Mouse (Mus musculus) neural tube, embryonic 10.5 days (tissue): ENCODE measurements around the gene Nupl1.

Experiments
- DNase-seq: peaks from one replicate; pipeline ENCODE4 v3.0.0-alpha.2; 2017; ENCODE audit warnings: low spot score; ENCODE audit errors: extremely low spot score

Gene Nupl1

DNA sequence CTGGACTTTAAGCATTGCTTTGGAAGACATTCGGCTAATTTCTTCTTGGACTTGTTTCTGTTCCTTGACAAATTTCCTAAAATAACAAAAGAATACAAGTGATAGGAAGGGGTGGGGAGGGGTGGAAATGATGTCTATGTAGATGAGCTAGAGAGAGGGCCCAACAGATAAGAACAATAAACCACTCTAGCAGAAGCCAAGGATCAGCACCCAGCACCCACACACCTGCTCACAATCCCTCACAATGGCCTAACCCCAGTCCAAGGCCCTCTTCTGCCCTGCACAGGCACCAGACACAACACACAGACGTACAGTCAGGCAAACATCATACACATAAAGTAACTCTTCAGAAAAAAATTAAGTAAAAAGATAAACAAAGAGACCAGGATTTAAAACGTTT, 12.7 kb downstream of the Nupl1 start:
- no peak for DNase-seq

DNA sequence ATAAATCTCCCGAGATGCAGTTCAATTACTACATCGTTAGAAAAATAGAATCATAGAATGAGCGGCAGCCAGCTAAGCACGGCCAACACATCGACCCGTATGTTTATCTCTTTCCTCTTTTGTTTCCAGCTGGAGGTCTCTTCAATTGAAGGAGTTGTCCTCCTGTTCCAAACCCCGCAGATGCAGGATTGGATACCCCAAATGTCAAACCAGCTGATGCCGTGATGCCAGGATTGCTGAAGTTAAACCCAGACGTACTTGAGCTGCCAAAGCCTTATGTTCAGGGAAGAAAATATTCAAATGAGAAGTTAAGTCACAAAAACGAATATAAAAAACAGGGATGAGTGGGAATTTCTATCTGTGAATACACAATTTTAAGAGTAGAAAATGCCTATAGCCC, 31.3 kb downstream of the Nupl1 start:
- DNase-seq, result no peak

DNA sequence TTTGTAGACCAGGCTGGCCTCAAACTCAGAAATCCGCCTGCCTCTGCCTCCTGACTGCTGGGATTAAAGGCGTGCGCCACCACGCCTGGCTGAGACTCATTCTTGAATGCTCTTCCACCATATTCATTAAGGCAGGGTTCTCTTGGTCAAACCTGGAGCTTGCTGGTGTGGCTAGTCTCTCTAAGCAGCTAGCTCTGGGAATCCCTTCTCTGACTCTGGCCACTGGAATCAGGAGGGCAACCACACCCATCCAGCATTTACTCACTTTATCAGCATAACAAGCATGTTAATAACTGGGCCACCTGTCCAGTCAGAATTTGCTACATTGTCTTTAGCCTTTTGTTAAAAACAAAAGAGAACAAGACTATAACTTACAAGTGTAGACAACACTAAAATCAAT, 33.6 kb downstream of the Nupl1 start:
- no peak for DNase-seq

DNA sequence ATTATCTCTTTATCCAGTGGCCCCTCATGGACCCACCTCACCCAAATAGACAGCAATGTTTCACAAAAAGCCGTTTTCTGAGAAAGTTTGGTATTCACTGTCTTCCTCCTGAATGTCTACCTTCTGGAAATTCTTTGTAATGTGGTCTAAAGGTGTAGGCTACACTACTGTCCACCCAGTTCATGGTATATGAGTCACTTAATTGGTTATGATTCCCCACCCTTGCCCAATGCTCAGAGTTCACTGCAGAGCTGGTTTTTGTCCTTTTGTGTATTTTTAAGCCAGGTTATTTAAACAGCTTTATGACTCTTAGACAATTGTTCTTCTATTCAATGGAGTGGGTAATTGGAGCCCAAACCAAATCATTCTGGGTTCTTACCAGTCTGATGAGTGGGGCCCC, 35.1 kb downstream of the Nupl1 start:
- no peak for DNase-seq

GRCm38 (mm10) chr14:60215000-60215399, 36.2 kb downstream of the Nupl1 start:
- no peak for DNase-seq

- no peak for DNase-seq
Observed at GRCm38 (mm10) chr14:60214040-60214439, 37.2 kb downstream of the Nupl1 start.

DNA sequence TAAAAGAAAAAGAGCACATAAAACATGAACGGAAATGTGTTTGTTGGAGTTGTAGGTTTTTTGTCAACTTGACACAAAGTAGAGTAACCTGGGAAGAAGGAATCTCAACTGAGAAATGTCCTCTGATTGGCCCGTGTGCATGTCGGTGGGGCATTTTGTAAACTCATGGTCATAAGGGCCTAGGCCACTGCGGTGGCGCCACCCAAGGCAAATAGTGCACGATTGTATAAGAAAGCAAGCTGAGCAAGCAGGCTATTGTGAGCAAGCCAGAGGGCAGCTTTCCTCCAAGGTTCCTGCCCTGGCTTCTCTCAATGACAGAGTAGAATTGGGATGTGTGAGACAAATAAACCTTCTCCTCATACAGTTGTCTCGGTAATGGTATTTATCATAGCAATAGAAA, 42.1 kb downstream of the Nupl1 start:
- no peak for DNase-seq

- DNase-seq, result no peak
Observed at GRCm38 (mm10) chr14:60204993-60205392, 46.2 kb downstream of the Nupl1 start.

- no peak for DNase-seq
Observed at GRCm38 (mm10) chr14:60196884-60197283, 54.3 kb downstream of the Nupl1 start, which contains the start of gene Atp8a2. TSS of gene Atp8a2 (minus strand) at chr14:60197179.

GRCm38 (mm10) chr14:60195999-60196398, 55.2 kb downstream of the Nupl1 start:
- no peak for DNase-seq

DNA sequence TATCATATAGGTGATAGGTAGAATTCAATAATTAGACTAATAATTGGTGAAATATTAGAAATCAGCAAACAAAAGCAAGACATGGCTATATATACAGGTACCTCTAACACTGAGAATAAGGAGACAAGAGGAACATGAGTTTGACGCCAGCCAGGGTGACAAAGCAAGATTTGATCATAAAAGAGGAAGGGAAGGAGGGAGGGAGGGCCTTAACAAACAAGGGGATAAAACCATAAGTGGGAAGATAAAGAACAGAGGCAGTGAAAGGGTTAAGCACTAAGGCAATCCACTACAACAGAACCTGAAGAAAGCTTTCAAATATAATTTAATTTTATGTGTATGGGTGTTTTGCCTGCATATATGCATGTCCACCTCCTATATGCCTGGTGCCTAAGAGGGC, 56.6 kb downstream of the Nupl1 start:
- no peak for DNase-seq

GRCm38 (mm10) chr14:60189771-60190170, 61.5 kb downstream of the Nupl1 start:
- no peak for DNase-seq

DNA sequence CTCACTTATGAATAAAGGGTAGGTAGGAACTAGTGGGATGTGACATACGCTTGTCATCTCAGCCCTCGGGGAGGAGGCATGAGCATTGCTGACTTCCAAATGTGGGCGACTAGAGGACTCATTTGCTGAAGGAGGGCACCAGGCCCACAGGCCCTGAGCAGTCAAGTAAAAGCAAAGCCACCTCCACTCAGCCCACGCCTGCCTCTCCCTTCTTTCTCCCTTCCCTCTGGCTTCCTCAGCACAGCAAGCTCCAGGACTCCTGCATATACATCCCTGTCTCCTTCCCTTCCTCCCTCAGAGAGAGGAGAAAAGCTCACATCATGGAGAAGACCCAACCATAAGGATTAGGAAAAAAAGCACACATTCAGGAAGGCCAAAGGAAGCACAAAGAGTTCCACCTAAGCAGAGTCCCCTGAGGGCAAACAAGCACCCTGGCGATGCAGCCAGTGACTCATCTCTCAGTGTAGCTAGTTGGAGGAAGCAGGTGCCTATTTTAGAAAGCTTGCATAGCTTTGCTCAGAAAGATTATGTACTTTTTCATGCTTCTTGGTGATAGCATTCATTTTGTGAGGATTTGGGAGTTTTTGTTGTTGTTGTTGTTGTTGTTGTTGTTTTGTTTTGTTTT, 62.9 kb downstream of the Nupl1 start:
- DNase-seq, result no peak

GRCm38 (mm10) chr14:60181306-60181705, 69.9 kb downstream of the Nupl1 start:
- no peak for DNase-seq

DNA sequence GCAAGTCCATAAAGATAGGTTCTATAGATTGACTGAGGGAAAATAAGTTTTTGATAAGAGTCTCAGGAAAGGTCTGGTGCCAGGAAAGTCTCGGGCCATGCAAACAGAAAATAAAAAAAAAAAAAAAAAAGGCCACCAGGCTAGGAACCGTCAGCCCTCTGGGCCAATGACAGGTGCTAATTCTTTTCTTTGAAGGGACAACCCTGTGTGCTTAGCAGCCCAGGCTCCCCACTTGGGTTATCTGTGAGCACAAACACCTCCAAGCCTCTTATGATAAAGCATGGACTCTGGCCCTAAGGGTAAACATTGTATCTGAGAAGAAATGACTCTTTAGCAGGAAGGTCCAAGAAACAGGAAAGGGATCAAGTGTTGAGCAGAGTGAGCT, 72.7 kb downstream of the Nupl1 start:
- DNase-seq, result no peak

GRCm38 (mm10) chr14:60177614-60178570, 73.3 kb downstream of the Nupl1 start:
- DNase-seq, result no peak

GRCm38 (mm10) chr14:60176891-60177613, 74.2 kb downstream of the Nupl1 start:
- peak; percentile 62 for DNase-seq

- no peak for DNase-seq
Observed at GRCm38 (mm10) chr14:60176469-60176890, 74.8 kb downstream of the Nupl1 start.

DNA sequence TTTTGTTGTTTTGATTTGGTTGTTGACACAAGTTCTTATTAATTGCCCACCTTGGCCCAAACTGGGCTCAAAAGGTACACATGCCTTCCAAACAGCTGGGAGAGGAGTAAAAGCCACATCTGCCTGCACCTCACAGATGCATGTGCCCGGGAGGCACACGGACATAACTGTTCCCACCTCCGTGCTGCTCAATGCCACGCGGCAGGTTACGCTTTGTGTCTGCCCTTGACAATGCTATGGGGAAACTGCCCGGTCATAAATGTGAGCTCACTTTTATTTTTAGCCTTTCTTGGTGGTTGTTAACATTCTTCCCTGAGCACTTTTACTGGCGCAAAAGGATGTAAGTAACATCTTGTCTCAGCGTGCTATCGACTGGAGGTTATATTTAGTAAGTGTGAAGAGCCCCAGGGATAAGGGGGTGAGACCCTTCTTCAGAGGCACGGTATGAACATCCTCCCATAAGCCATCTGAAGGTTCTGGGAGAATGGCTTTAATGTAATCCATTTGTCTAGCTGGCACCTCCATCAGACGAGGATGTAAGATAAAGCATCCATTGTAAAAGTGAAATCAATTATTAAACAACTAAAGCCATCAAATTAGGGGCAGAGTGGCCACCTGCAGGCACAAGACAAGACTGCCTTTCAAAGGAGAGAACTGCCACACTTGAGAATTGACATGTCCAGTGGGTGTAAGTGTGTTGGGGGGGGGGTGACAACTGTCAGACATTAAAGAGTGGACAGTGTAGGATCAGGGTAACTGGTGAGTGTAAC, 78.8 kb downstream of the Nupl1 start:
- no peak for DNase-seq

DNA sequence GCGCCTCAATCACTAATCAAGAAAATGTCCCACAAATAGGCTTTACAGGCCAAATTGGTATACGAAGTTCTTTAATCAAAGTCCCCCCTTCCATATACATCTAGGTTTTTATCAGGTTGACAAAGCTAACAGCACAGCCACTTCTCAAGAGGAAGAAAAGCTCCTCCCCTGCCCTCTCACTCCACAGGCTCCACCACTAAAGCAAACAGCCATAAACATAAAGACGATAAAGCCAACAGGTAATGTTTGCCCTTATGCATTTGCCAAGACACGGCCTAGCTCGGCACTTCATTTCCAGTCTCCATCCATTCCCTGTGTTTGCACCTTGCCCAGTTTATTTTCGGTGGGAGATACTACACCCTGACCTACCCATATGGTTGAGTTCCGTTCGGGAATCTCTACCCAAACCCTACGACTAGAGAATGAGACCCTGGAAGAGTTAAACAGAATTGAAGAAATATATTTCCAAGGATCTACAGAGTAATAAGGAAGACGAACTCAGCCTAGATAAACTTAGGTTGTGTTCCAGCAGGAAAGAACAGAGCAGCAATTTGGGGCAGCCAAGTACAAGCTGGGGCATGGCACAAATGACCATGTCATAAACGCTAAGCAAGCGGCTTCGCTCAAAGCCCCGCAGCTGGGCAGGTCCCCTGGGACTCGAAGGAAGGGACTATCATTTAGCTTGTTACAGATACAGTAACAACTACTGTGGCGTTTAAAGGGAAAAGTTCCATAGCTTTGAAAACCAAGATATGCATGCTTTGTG, 80.2 kb downstream of the Nupl1 start:
- no peak for DNase-seq
